Mouse (Mus musculus): ENCODE results near the gene Adamts18. TPM values are rescaled to one million over a fixed set of nuclear protein-coding genes. Genes with fewer than 3 reads are reported as not detected.

The Adamts18 gene
- polyA plus RNA-seq, 1 experiment from 2014 or later: 3.8 TPM

GRCm38 (mm10) chr8:113791061-113791460, 57.5 kb downstream of the Adamts18 start:
- ATAC-seq: no peak
- H3K27ac ChIP-seq (ENCODE audit: low read length): no peak overlapping the region
- H3K4me3 ChIP-seq (ENCODE audit: low read depth, low read length): no peak overlapping the region
- no peak overlapping the region for H3K9ac ChIP-seq (ENCODE audit: low read depth, low read length)
- WGBS: no CpG with 5 or more reads among the region's 3 CpGs
- no peaks in the 10 kb centered on the region for H3K27me3 ChIP-seq (ENCODE audit: control insufficient read depth, insufficient read depth, low read depth, low read length)
- H3K36me3 ChIP-seq (ENCODE audit: control insufficient read depth, insufficient read depth, low read length): no peaks in the 10 kb centered on the region
- H3K4me2 ChIP-seq (ENCODE audit: low read length): no peak overlapping the region
- H3K4me1 ChIP-seq (ENCODE audit: control insufficient read depth, insufficient read depth, low read length): no peaks in the 10 kb centered on the region
- H3K9me3 ChIP-seq (replicated peaks; ENCODE audit: control insufficient read depth, low read length, poor library complexity, severe bottlenecking): no peaks in the 10 kb centered on the region

GRCm38 (mm10) chr8:113783711-113784110, 64.8 kb downstream of the Adamts18 start:
- Histone ChIP-seq H3K4me3 (ENCODE audit: low read depth, low read length) (no peak overlapping the region), H3K36me3 (ENCODE audit: control insufficient read depth, insufficient read depth, low read length) (no peaks in the 10 kb centered on the region), H3K27me3 (ENCODE audit: control insufficient read depth, insufficient read depth, low read depth, low read length) (no peaks in the 10 kb centered on the region), H3K4me2 (ENCODE audit: low read length) (no peak overlapping the region), H3K9me3 (replicated peaks; ENCODE audit: control insufficient read depth, low read length, poor library complexity, severe bottlenecking) (no peaks in the 10 kb centered on the region), H3K9ac (ENCODE audit: low read depth, low read length) (no peak overlapping the region), H3K4me1 (ENCODE audit: control insufficient read depth, insufficient read depth, low read length) (no peaks in the 10 kb centered on the region), H3K27ac (ENCODE audit: low read length) (no peak overlapping the region)
- no CpG with 5 or more reads among the region's 3 CpGs for WGBS
- ATAC-seq: no peak

DNA sequence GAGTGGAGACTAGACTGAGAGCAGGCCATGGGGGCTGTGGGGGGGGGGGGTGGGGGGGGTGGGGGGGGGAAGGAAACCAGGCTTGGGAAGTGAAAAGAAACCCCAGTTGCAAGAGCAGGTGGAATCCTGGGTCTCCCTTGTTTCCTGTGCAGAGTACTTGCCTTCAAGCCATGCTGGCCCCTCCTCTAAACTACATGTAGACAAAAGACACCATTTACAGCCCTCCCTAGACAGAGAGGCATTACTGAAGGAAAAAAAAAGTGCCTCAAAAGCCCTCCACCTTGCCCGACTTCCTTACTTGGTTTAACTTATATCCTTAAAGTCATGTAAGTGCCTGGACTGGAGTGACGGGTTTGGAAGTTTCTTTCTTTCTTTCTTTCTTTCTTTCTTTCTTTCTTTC, 67.0 kb downstream of the Adamts18 start:
- H3K27ac ChIP-seq (ENCODE audit: low read length): no peak overlapping the region
- no peak overlapping the region for H3K4me3 ChIP-seq (ENCODE audit: low read depth, low read length)
- ATAC-seq: no peak
- H3K36me3 ChIP-seq (ENCODE audit: control insufficient read depth, insufficient read depth, low read length): no peaks in the 10 kb centered on the region
- WGBS: 32% methylated on average over 2 of the region's 2 CpGs
- H3K9ac ChIP-seq (ENCODE audit: low read depth, low read length): no peak overlapping the region
- no peaks in the 10 kb centered on the region for H3K9me3 ChIP-seq (replicated peaks; ENCODE audit: control insufficient read depth, low read length, poor library complexity, severe bottlenecking)
- H3K4me1 ChIP-seq (ENCODE audit: control insufficient read depth, insufficient read depth, low read length): no peaks in the 10 kb centered on the region
- no peaks in the 10 kb centered on the region for H3K27me3 ChIP-seq (ENCODE audit: control insufficient read depth, insufficient read depth, low read depth, low read length)
- H3K4me2 ChIP-seq (ENCODE audit: low read length): no peak overlapping the region

DNA sequence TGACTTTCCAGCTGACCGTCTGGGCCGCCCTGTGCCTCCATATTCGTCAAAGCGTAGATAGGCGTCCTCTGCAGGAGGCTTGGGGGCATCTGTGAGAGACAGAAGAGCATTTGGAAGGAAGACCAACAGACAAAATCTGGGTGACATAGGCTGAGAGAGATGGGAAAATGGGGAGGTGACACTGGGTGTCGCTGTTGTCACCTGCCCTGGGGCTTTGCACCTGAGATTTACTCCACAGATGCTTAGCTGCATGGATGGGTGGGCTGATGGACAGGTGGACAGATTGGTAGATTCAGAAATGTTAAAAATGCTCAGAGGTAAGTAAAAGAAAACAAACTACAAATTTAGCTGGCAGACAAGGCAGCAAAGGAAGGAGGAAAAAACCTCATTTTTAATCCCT, 73.2 kb downstream of the Adamts18 start:
- Histone ChIP-seq H3K36me3 (ENCODE audit: control insufficient read depth, insufficient read depth, low read length) (no peaks in the 10 kb centered on the region), H3K4me3 (ENCODE audit: low read depth, low read length) (no peak overlapping the region)
- WGBS: 79% methylated on average over 6 of the region's 6 CpGs

GRCm38 (mm10) chr8:113768861-113769410, 79.6 kb downstream of the Adamts18 start:
- Histone ChIP-seq H3K27ac (ENCODE audit: low read length) (no peak overlapping the region), H3K27me3 (ENCODE audit: control insufficient read depth, insufficient read depth, low read depth, low read length) (no peaks in the 10 kb centered on the region), H3K9ac (ENCODE audit: low read depth, low read length) (no peak overlapping the region), H3K4me1 (ENCODE audit: control insufficient read depth, insufficient read depth, low read length) (no peaks in the 10 kb centered on the region), H3K9me3 (replicated peaks; ENCODE audit: control insufficient read depth, low read length, poor library complexity, severe bottlenecking) (no peaks in the 10 kb centered on the region), H3K36me3 (ENCODE audit: control insufficient read depth, insufficient read depth, low read length) (no peaks in the 10 kb centered on the region), H3K4me2 (ENCODE audit: low read length) (no peak overlapping the region), H3K4me3 (ENCODE audit: low read depth, low read length) (no peak overlapping the region)
- ATAC-seq: no peak
- WGBS: 31% methylated on average over 8 of the region's 8 CpGs

More for the DNA sequence above, 73.2 kb downstream of the Adamts18 start:
- Histone ChIP-seq H3K9me3 (replicated peaks; ENCODE audit: control insufficient read depth, low read length, poor library complexity, severe bottlenecking) (no peaks in the 10 kb centered on the region), H3K9ac (ENCODE audit: low read depth, low read length) (no peak overlapping the region), H3K27me3 (ENCODE audit: control insufficient read depth, insufficient read depth, low read depth, low read length) (no peaks in the 10 kb centered on the region), H3K27ac (ENCODE audit: low read length) (no peak overlapping the region), H3K4me1 (ENCODE audit: control insufficient read depth, insufficient read depth, low read length) (no peaks in the 10 kb centered on the region), H3K4me2 (ENCODE audit: low read length) (no peak overlapping the region)
- ATAC-seq: no peak

DNA sequence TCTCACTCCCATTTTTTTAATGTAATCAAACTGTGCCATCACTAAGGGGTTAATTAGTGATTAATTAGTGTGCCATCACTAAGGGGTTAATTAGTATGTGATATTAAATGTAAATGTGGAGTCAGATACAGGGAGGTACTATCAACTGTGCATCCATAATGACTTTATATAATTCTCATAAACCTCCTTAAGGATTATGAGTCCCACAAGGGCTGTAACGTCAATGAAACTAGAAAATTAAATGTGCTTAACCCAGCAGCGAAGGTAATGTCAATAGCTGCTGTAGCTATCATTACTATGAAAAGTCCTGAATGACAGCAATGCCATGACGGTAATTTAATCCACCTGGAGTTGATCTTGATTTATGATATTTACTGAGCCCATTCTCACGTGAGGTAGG, 83.4 kb downstream of the Adamts18 start:
- WGBS: 66% methylated on average over 4 of the region's 4 CpGs
- Histone ChIP-seq H3K9me3 (replicated peaks; ENCODE audit: control insufficient read depth, low read length, poor library complexity, severe bottlenecking) (no peaks in the 10 kb centered on the region), H3K9ac (ENCODE audit: low read depth, low read length) (no peak overlapping the region), H3K36me3 (ENCODE audit: control insufficient read depth, insufficient read depth, low read length) (no peaks in the 10 kb centered on the region), H3K4me2 (ENCODE audit: low read length) (no peak overlapping the region), H3K4me1 (ENCODE audit: control insufficient read depth, insufficient read depth, low read length) (peaks cover 4% of the 10 kb centered on the region), H3K27ac (ENCODE audit: low read length) (no peak overlapping the region), H3K27me3 (ENCODE audit: control insufficient read depth, insufficient read depth, low read depth, low read length) (no peaks in the 10 kb centered on the region), H3K4me3 (ENCODE audit: low read depth, low read length) (no peak overlapping the region)
- no peak for ATAC-seq

GRCm38 (mm10) chr8:113763592-113764355, 84.8 kb downstream of the Adamts18 start:
- 77% methylated on average over 10 of the region's 10 CpGs for WGBS

DNA sequence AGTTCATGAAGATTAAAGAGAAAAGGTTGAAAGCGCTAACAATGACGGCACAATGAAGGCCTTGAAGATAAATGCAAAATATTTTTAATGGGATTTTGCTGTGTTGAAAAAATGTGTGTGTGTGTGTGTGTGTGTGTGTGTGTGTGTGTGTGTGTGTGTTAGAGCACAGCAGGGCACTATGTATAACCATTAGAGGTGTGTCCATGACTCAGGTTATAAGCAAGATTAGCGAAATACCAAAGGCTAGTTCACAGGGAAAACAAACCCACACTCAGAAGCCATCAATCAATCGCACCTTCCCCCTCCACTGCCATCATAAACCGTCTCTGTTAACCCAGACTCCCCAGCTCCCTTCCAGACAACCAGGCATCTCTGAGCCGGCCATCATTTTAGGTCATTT, 86.4 kb downstream of the Adamts18 start:
- no peak for ATAC-seq
- no peaks in the 10 kb centered on the region for H3K36me3 ChIP-seq (ENCODE audit: control insufficient read depth, insufficient read depth, low read length)
- H3K4me2 ChIP-seq (ENCODE audit: low read length): no peak overlapping the region
- no peak overlapping the region for H3K9ac ChIP-seq (ENCODE audit: low read depth, low read length)
- no peak overlapping the region for H3K27ac ChIP-seq (ENCODE audit: low read length)
- H3K9me3 ChIP-seq (replicated peaks; ENCODE audit: control insufficient read depth, low read length, poor library complexity, severe bottlenecking): no peaks in the 10 kb centered on the region
- H3K4me3 ChIP-seq (ENCODE audit: low read depth, low read length): no peak overlapping the region
- H3K4me1 ChIP-seq (ENCODE audit: control insufficient read depth, insufficient read depth, low read length): peaks cover 4% of the 10 kb centered on the region
- no peaks in the 10 kb centered on the region for H3K27me3 ChIP-seq (ENCODE audit: control insufficient read depth, insufficient read depth, low read depth, low read length)
- 84% methylated on average over 6 of the region's 6 CpGs for WGBS

More at GRCm38 (mm10) chr8:113763592-113764355, 84.8 kb downstream of the Adamts18 start:
- ATAC-seq: no peak
- H3K27me3 ChIP-seq (ENCODE audit: control insufficient read depth, insufficient read depth, low read depth, low read length): no peaks in the 10 kb centered on the region
- no peak overlapping the region for H3K9ac ChIP-seq (ENCODE audit: low read depth, low read length)
- no peaks in the 10 kb centered on the region for H3K36me3 ChIP-seq (ENCODE audit: control insufficient read depth, insufficient read depth, low read length)
- H3K9me3 ChIP-seq (replicated peaks; ENCODE audit: control insufficient read depth, low read length, poor library complexity, severe bottlenecking): no peaks in the 10 kb centered on the region
- no peak overlapping the region for H3K27ac ChIP-seq (ENCODE audit: low read length)
- H3K4me1 ChIP-seq (ENCODE audit: control insufficient read depth, insufficient read depth, low read length): peaks cover 4% of the 10 kb centered on the region
- no peak overlapping the region for H3K4me3 ChIP-seq (ENCODE audit: low read depth, low read length)
- no peak overlapping the region for H3K4me2 ChIP-seq (ENCODE audit: low read length)

GRCm38 (mm10) chr8:113755866-113756265, 92.7 kb downstream of the Adamts18 start:
- no peaks in the 10 kb centered on the region; the same call in 1 of the 2 replicates for H3K4me1 ChIP-seq (ENCODE audit: control insufficient read depth, insufficient read depth, low read length)
- no peak overlapping the region for H3K4me3 ChIP-seq (ENCODE audit: low read depth, low read length)
- H3K9ac ChIP-seq (ENCODE audit: low read depth, low read length): no peak overlapping the region
- H3K27me3 ChIP-seq (ENCODE audit: control insufficient read depth, insufficient read depth, low read depth, low read length): no peaks in the 10 kb centered on the region
- no peaks in the 10 kb centered on the region for H3K9me3 ChIP-seq (replicated peaks; ENCODE audit: control insufficient read depth, low read length, poor library complexity, severe bottlenecking)
- no peaks in the 10 kb centered on the region for H3K36me3 ChIP-seq (ENCODE audit: control insufficient read depth, insufficient read depth, low read length)
- H3K4me2 ChIP-seq (ENCODE audit: low read length): no peak overlapping the region
- no peak overlapping the region for H3K27ac ChIP-seq (ENCODE audit: low read length)
- WGBS: 62% methylated on average over 5 of the region's 5 CpGs
- ATAC-seq: no peak
